Mouse (Mus musculus) midbrain, embryonic 14.5 days (tissue): ENCODE results near the gene Snai1. TPM values are rescaled to one million over a fixed set of nuclear protein-coding genes. Genes with fewer than 3 reads are reported as not detected.

Source experiments
- ATAC-seq: fragments of 200-750 bp; cut with Nextera tagmentation; 2 replicates; pipeline ENCODE4 v1.8.0; 2017; ENCODE audit warnings: moderate number of reproducible peaks, moderate library complexity; ENCODE audit not compliant: low FRiP score, low TSS enrichment
- DNase-seq: peaks from one replicate; pipeline ENCODE4 v3.0.0-alpha.2; 2015
- H3K27ac ChIP-seq: fragments of 300-500 bp; sonication (generic); replicated peaks from 2 replicates; pipeline ENCODE4 v1.5.1; 2014; ENCODE audit warnings: mild to moderate bottlenecking, low read depth, low read length, moderate library complexity
- H3K27me3 ChIP-seq: fragments of 300-500 bp; sonication (generic); 2 replicates; pipeline ENCODE4 v1.6.1; 2014; ENCODE audit warnings: low read length, control low read depth, mixed read lengths; ENCODE audit not compliant: control insufficient read depth, insufficient read depth
- H3K36me3 ChIP-seq: fragments of 300-500 bp; sonication (generic); 2 replicates; pipeline ENCODE4 v1.6.1; 2014; ENCODE audit warnings: low read length, control low read depth; ENCODE audit not compliant: control insufficient read depth, insufficient read depth
- H3K4me1 ChIP-seq: fragments of 300-500 bp; sonication (generic); 2 replicates; pipeline ENCODE4 v1.6.1; 2014; ENCODE audit warnings: mild to moderate bottlenecking, antibody characterized with exemption, low read length, control low read depth; ENCODE audit not compliant: control insufficient read depth, insufficient read depth
- H3K4me2 ChIP-seq: fragments of 300-500 bp; sonication (generic); 2 replicates; pipeline ENCODE4 v1.6.1; 2014; ENCODE audit warnings: mild to moderate bottlenecking, low read length, moderate library complexity
- H3K4me3 ChIP-seq: fragments of 300-500 bp; sonication (generic); replicated peaks from 2 replicates; pipeline ENCODE4 v1.5.1; 2014; ENCODE audit warnings: low read depth, low read length
- H3K9ac ChIP-seq: fragments of 300-500 bp; sonication (generic); replicated peaks from 2 replicates; pipeline ENCODE4 v1.6.1; 2014; ENCODE audit warnings: mild to moderate bottlenecking, low read length, moderate library complexity
- H3K9me3 ChIP-seq: fragments of 300-500 bp; sonication (generic); 2 replicates; pipeline ENCODE4 v1.6.1; 2016; ENCODE audit warnings: low read length, control low read depth, mixed read lengths; ENCODE audit not compliant: control insufficient read depth
- WGBS: fragments of 180-500 bp; shearing (Covaris S2); extraction: QIAGEN DNeasy Blood & Tissue Kit; methylation state at CpG from one replicate; pipeline ENCODE4 v1.1.7; 2014; 5-methylcytosine and 5-hydroxymethylcytosine counted together
- polyA plus RNA-seq: library from polyadenylated mRNA; unstranded; fragments of >200 nt; fragmentation: Nextera tagmentation; extraction: Ambion mirVana; gene quantifications from 2 replicates; pipeline ENCODE4 v1.2.1, GENCODE M21; 2014

Snai1 gene
- polyA plus RNA-seq, 1 experiment from 2014 or later, result 4.4 TPM

DNA sequence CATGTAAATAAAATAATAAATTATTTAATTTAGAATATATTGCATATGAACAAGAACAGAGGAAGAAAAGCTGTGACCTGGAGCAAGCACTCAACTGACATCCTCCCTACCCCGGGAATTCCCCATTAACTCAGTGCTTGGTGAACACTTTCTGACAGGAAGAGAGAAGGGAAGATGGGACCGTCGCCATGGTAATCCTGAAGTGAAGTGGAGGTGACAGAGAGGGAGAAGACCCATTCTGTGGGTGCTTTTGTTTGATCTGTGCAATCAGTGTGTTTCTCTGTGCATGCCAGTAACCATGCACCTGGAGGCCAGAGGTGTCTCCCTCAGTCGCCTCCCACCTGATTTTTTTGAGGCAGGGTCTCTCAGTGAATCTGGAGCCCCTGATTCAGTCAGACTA, 14.3 kb downstream of the Snai1 start:
- Histone ChIP-seq H3K9ac (no peak overlapping the region), H3K27ac (no peak overlapping the region), H3K9me3 (no peaks in the 10 kb centered on the region), H3K27me3 (no peaks in the 10 kb centered on the region), H3K4me1 (no peaks in the 10 kb centered on the region), H3K4me2 (no peak overlapping the region), H3K4me3 (no peak overlapping the region), H3K36me3 (no peaks in the 10 kb centered on the region)
- WGBS, result 93% methylated on average over 4 of the region's 4 CpGs
- ATAC-seq (no peak), DNase-seq (no peak)

DNA sequence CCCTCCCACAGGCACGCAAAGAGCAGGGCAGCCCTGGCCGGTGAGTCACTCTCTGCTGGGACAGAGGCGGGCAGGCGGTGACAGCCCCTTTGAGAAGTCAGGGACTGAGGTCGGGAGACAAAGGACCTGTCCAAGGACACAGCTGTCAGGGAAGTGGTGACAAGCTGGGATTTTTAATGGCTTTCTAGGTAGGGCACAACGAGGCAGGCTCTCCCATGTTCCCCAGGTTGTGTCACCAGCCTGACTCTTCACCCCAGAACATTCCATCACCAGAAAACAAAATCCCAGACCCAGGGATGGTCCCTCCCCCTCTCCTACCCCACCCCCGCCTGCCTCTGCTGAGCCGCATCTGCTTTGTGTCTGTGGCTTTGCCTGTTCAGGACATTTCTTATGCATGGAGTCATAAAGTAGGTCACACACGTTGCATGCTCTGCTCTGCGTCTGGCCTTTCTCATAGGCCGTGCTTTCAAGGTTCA, 15.0 kb downstream of the Snai1 start:
- Histone ChIP-seq H3K36me3 (no peaks in the 10 kb centered on the region), H3K9me3 (no peaks in the 10 kb centered on the region), H3K9ac (no peak overlapping the region), H3K4me3 (no peak overlapping the region), H3K4me1 (no peaks in the 10 kb centered on the region), H3K27me3 (no peaks in the 10 kb centered on the region), H3K27ac (no peak overlapping the region), H3K4me2 (no peak overlapping the region)
- 10% methylated on average over 11 of the region's 11 CpGs for WGBS
- no peak for ATAC-seq
- no peak for DNase-seq

DNA sequence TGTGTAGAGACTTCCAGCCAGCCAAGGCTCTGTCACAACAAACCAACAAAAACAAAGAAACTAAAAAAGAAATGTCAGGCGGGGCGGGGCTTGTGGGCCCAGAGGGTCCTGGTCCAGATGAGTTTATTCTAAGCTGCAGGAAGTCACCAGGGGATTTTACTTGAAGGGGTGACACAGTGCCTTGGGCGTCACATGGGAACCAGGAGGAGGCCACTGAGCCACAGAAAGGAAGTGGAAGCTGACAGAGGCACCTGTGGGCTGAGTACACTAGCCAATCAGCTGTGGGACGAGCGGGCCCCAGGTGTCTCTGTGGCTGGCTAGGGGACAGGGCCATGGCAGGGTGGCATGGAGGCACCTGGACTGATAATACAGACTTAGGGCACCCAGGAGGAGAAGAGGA, 17.8 kb downstream of the Snai1 start:
- WGBS, result 93% methylated on average over 5 of the region's 5 CpGs
- Histone ChIP-seq H3K4me3 (no peak overlapping the region), H3K4me1 (peaks cover 5% of the 10 kb centered on the region; the same call in 1 of the 2 replicates), H3K27ac (no peak overlapping the region), H3K9me3 (no peaks in the 10 kb centered on the region), H3K27me3 (no peaks in the 10 kb centered on the region), H3K4me2 (no peak overlapping the region), H3K36me3 (no peaks in the 10 kb centered on the region), H3K9ac (no peak overlapping the region)
- ATAC-seq, result no peak
- no peak for DNase-seq

DNA sequence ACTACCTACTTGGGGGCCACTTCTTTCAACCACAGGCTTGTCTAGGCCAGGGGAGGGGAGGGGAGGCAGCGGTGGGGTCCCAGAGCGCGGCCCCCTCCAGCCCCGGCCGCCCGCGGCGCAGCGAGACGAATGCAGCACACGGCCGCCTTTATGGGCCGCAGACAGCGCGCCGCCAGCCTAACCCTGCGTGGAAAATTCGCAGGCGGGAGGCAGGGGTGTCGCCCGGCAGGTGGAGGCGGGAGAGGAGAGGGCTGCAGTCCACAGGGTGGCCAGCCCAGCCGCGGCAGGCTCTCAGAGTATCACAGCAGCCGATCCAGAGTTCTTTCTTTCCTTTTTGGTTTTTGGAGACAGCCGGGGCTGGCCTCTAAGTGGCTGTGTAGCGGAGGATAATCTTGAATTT, 21.4 kb downstream of the Snai1 start:
- 10% methylated on average over 27 of the region's 27 CpGs for WGBS
- no peak overlapping the region; the same call in 1 of the 2 replicates for H3K27ac ChIP-seq
- peaks cover 5% of the 10 kb centered on the region; the same call in 1 of the 2 replicates for H3K4me1 ChIP-seq
- no peaks in the 10 kb centered on the region for H3K36me3 ChIP-seq
- DNase-seq (peak; percentile 58), ATAC-seq (peak; percentile 60; the same call in 1 of the 2 replicates)
- H3K27me3 ChIP-seq, result no peaks in the 10 kb centered on the region
- H3K9ac ChIP-seq, result no peak overlapping the region; the same call in 1 of the 2 replicates
- peak overlapping the region; percentile 24 for H3K4me3 ChIP-seq
- H3K9me3 ChIP-seq, result no peaks in the 10 kb centered on the region
- peak overlapping the region; percentile 45 for H3K4me2 ChIP-seq

DNA sequence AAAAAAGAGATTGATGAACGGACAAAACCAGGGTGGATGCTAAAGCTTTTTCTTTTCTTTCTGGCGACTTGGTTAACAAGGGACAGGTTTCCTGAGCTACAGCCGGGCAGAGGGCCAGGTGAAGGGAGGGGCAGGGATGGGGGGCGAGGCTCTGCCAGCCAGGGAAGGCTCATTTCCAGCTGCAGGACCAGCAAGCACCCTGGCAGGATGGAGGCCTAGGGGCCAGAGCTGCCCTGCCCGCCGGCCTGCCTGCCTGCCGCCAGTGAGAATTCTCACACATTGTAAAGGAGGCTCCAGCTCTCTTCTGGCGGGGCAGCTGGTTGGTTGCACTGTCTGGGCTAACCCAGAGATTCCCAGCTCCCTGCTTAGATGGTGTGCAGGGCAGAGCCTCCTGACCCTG, 24.1 kb downstream of the Snai1 start:
- Histone ChIP-seq H3K4me1 (peaks cover 8% of the 10 kb centered on the region; the same call in 1 of the 2 replicates), H3K4me2 (no peak overlapping the region), H3K36me3 (no peaks in the 10 kb centered on the region), H3K4me3 (no peak overlapping the region), H3K27ac (no peak overlapping the region), H3K9ac (0 out of 2 replicates have a peak overlapping the region, but pooled peaks have one; percentile 6), H3K9me3 (no peaks in the 10 kb centered on the region), H3K27me3 (no peaks in the 10 kb centered on the region)
- DNase-seq, result peak; percentile 54
- ATAC-seq, result no peak
- WGBS, result 51% methylated on average over 8 of the region's 8 CpGs

DNA sequence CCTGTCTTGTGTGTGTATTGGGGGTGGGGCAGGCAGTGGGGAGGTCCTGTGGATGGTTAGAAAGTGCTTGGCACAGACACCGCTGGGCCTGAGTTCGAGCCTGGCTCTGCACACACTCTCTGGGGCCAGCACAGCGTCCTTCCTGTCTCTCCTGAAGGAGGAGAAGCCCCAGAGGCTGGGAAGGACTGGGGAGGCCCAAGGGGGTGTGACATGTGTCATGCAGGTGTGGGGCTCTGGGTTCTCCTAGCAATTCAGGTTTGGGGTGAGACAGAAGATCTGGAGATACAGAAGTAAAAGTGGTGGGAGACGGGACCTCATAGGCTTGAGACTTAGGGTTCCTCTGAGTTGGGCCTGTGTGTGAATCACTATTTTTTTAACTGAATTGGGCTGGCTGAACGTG, 25.0 kb downstream of the Snai1 start:
- peaks cover 8% of the 10 kb centered on the region; the same call in 1 of the 2 replicates for H3K4me1 ChIP-seq
- no peaks in the 10 kb centered on the region for H3K27me3 ChIP-seq
- H3K9me3 ChIP-seq, result no peaks in the 10 kb centered on the region
- DNase-seq, result no peak
- no peaks in the 10 kb centered on the region for H3K36me3 ChIP-seq
- no peak for ATAC-seq
- H3K27ac ChIP-seq, result no peak overlapping the region
- no peak overlapping the region for H3K4me2 ChIP-seq
- H3K9ac ChIP-seq, result no peak overlapping the region
- WGBS, result 82% methylated on average over 5 of the region's 5 CpGs
- H3K4me3 ChIP-seq, result no peak overlapping the region

DNA sequence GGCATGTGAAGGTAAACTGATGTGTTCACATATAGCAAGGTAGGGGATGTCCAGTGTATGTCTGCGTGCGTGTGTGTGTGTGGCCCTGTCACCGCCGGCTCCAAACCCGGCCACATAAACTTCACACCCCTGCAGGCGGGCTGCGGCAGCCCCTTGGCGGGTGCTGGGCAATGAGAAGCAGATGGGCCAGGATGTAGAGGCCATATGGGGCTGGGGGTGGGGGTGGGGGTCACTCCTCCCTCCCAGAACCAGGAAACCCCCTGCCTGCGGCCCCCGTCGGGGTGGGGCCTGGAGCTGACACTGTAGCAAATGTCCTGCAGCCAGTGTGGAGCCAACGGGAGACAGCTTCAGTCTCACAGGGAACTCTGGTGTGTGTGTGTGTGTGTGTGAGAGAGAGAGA, 25.7 kb downstream of the Snai1 start:
- 56% methylated on average over 12 of the region's 12 CpGs for WGBS
- H3K4me1 ChIP-seq, result peaks cover 8% of the 10 kb centered on the region; the same call in 1 of the 2 replicates
- H3K4me2 ChIP-seq, result no peak overlapping the region
- ATAC-seq, result no peak
- no peak overlapping the region for H3K9ac ChIP-seq
- H3K36me3 ChIP-seq, result no peaks in the 10 kb centered on the region
- no peak for DNase-seq
- no peak overlapping the region for H3K27ac ChIP-seq
- no peaks in the 10 kb centered on the region for H3K9me3 ChIP-seq
- H3K4me3 ChIP-seq, result no peak overlapping the region
- no peaks in the 10 kb centered on the region for H3K27me3 ChIP-seq

DNA sequence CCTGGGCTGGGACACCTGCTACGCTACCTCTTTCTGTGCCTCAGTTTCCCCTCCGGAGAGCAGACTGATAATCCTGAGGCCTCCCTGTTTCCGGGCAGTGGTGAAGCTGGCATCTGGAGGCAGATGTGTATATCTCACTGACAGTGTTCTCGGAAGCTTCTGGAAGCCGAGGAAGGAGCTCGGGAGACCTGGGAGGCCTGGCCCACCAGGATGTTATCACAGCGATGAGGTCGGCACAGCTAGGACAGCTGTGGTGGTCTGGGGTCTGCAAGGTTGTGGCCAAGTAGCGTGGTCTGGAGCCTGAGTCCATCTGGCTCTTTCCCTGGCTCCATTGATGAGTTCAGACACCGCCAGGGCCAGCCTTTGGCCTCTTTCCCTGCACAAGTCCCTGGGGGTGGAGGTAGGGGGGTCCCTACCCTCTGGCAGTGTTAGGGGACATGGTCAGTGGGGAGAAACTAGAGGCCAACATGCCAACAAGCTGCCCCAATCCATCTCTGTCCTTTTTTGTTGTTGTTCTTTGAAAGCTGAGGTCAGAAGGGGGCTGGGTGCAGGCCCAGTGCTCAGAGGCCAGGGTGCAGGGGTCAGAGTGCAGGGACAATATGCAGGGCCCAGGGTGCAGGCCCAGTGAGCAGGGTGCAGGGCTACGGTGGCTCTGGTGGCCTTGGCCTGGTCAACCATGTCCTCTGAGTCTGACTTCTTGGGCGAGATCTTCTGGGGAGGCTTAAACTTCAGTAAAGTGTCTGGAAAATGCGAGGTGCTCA, 26.7 kb downstream of the Snai1 start:
- Histone ChIP-seq H3K27me3 (no peaks in the 10 kb centered on the region), H3K36me3 (no peaks in the 10 kb centered on the region), H3K4me2 (no peak overlapping the region), H3K4me1 (0 out of 2 replicates have a peak, but pooled peaks cover 3% of the 10 kb centered on the region), H3K4me3 (no peak overlapping the region), H3K9me3 (no peaks in the 10 kb centered on the region), H3K27ac (no peak overlapping the region), H3K9ac (no peak overlapping the region)
- 86% methylated on average over 13 of the region's 13 CpGs for WGBS
- ATAC-seq (no peak), DNase-seq (no peak)

DNA sequence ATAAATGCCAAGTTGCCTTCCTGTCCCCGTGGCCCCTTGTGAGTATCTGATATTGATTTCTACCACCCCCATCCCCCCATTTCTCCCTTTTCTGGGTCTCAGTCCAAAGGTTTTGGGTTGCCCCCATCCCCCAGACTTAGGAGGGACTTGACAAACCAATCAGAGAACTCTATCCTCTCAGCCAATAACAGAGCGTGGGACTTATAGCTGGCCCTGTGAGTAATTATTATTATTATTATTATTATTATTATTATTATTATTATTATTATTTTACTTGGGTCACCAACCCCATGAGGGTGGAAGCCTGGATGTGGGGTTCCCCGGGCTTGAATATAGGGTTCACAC, 27.3 kb downstream of the Snai1 start:
- no peaks in the 10 kb centered on the region for H3K27me3 ChIP-seq
- no peak overlapping the region for H3K4me3 ChIP-seq
- no peak overlapping the region for H3K9ac ChIP-seq
- no peak for DNase-seq
- no peaks in the 10 kb centered on the region for H3K36me3 ChIP-seq
- no peak overlapping the region; the same call in 1 of the 2 replicates for H3K4me2 ChIP-seq
- no peak for ATAC-seq
- H3K9me3 ChIP-seq, result no peaks in the 10 kb centered on the region
- 0 out of 2 replicates have a peak, but pooled peaks cover 3% of the 10 kb centered on the region for H3K4me1 ChIP-seq
- H3K27ac ChIP-seq, result no peak overlapping the region
- 85% methylated on average over 3 of the region's 3 CpGs for WGBS
